Comparison of ENCODE assay signal across 8 mouse cellular contexts in genomic region chr7:28381938-28382337, GRCm38 (mm10). TPM values are rescaled to one million over a fixed set of nuclear protein-coding genes. Genes with fewer than 3 reads are reported as not detected.
DNase-seq lines count a peak whose midpoint lies in the region; ATAC-seq and TF ChIP-seq lines count a peak whose summit lies in the region.

No protein-coding gene starts in this region.

- WGBS in heart, postnatal 0 days = under 1% methylated on average over 20 of the region's 20 CpGs

- peak; percentile 96 for TF ChIP-seq EP300 in heart, postnatal 0 days (IDR thresholded peaks at IDR 0.05; ENCODE audit: low read depth)

- H3K9ac ChIP-seq in heart, postnatal 0 days (replicated peaks; ENCODE audit: low read depth, low read length) = peak overlapping the region; percentile 76

- peak; percentile 76 for ATAC-seq in heart, postnatal 0 days (ENCODE audit: insufficient read depth, low read depth)
- peak; percentile 3 for ATAC-seq in megakaryocyte, adult 5-6 weeks (ENCODE audit: poor library complexity, severe bottlenecking)

- no peak for TF ChIP-seq POLR2A in embryonic fibroblast, embryonic 13.5 days (IDR thresholded peaks at IDR 0.05; ENCODE audit: low read depth, low read length)

- peak; percentile 94 to 96 for DNase-seq in B cell, adult 2 months
- DNase-seq in ZHBTc4 (ENCODE audit: low read depth, low spot score) = peak; percentile 69
- peak; percentile 92 for DNase-seq in heart, postnatal 0 days (ENCODE audit: low spot score)
- DNase-seq in kidney, postnatal 25 days = peak; percentile 91 to 96
- peak; percentile 66 for DNase-seq in right cerebral cortex, postnatal 14 days
- DNase-seq in yolk sac, embryonic 10.5 days (ENCODE audit: low spot score) = peak; percentile 93

- H3K27me3 ChIP-seq in heart, postnatal 0 days (ENCODE audit: control insufficient read depth, insufficient read depth, low read length) = no peaks in the 10 kb centered on the region

- H3K36me3 ChIP-seq in heart, postnatal 0 days (replicated peaks; ENCODE audit: control insufficient read depth, insufficient read depth, low read length) = peaks cover 27% of the 10 kb centered on the region

- H3K9me3 ChIP-seq in heart, postnatal 0 days (replicated peaks; ENCODE audit: control insufficient read depth, low read length) = no peaks in the 10 kb centered on the region

- peaks cover 10% of the 10 kb centered on the region; the same call in 1 of the 2 replicates for H3K4me1 ChIP-seq in embryonic fibroblast, embryonic 13.5 days (ENCODE audit: control insufficient read depth, insufficient read depth, low read length)
- H3K4me1 ChIP-seq in heart, postnatal 0 days (ENCODE audit: control insufficient read depth, insufficient read depth) = peaks cover 48% of the 10 kb centered on the region

- TF ChIP-seq CTCF in embryonic fibroblast, embryonic 13.5 days (IDR thresholded peaks at IDR 0.05; ENCODE audit: borderline replicate concordance, insufficient read depth, low read length) = no peak
- no peak for TF ChIP-seq CTCF in heart, postnatal 0 days (IDR thresholded peaks at IDR 0.05; ENCODE audit: low read depth)

- H3K4me2 ChIP-seq in heart, postnatal 0 days (ENCODE audit: low read depth, low read length) = peak overlapping the region; percentile 81

- H3K4me3 ChIP-seq in embryonic fibroblast, embryonic 13.5 days (ENCODE audit: insufficient read depth, low read length) = peak overlapping the region; percentile 24
- H3K4me3 ChIP-seq in heart, postnatal 0 days (ENCODE audit: low read depth, low read length) = peak overlapping the region; percentile 48

- H3K27ac ChIP-seq in embryonic fibroblast, embryonic 13.5 days (ENCODE audit: insufficient read depth, low read length) = peak overlapping the region; percentile 99
- peak overlapping the region; percentile 100 for H3K27ac ChIP-seq in heart, postnatal 0 days (ENCODE audit: low read depth)

RNA-seq across cellular contexts. Expression of gene Zfp36, which starts 1.9 kb away (rescaled TPM):
- polyA plus RNA-seq in embryonic fibroblast, embryonic 13.5 days (2011; ENCODE audit: insufficient read length, low read depth, missing spikeins) = 23.4 and 27.4 TPM in 2 replicates
- total RNA-seq in heart, postnatal 0 days (2014; rRNA removed; ENCODE audit: low replicate concordance) = 10.8 and 19.2 TPM in 2 replicates
- 12.5 and 13.6 TPM in 2 replicates for polyA plus RNA-seq in heart, postnatal 0 days (2015; fragmentation: Nextera tagmentation; extraction: Ambion mirVana)
- 350 and 368 TPM in 2 replicates for total RNA-seq in megakaryocyte, adult 5-6 weeks (2015)
- 118 and 143 TPM in 2 replicates for total RNA-seq in megakaryocyte, adult 5-6 weeks (2017)

RNA-seq across cellular contexts. Expression of gene Plekhg2, which starts 9.5 kb away (rescaled TPM):
- 66.5 and 68.5 TPM in 2 replicates for polyA plus RNA-seq in embryonic fibroblast, embryonic 13.5 days (2011; ENCODE audit: insufficient read length, low read depth, missing spikeins)
- total RNA-seq in heart, postnatal 0 days (2014; rRNA removed; ENCODE audit: low replicate concordance) = 23.5 and 41.7 TPM in 2 replicates
- polyA plus RNA-seq in heart, postnatal 0 days (2015; fragmentation: Nextera tagmentation; extraction: Ambion mirVana) = 11.8 and 13.7 TPM in 2 replicates
- 11.5 and 15.2 TPM in 2 replicates for total RNA-seq in megakaryocyte, adult 5-6 weeks (2015)
- 6.1 and 6.3 TPM in 2 replicates for total RNA-seq in megakaryocyte, adult 5-6 weeks (2017)

RNA-seq across cellular contexts. Expression of gene Med29, which starts 10.6 kb away (rescaled TPM):
- polyA plus RNA-seq in embryonic fibroblast, embryonic 13.5 days (2011; ENCODE audit: insufficient read length, low read depth, missing spikeins) = 18.2 and 19.4 TPM in 2 replicates
- 42.1 and 51.4 TPM in 2 replicates for total RNA-seq in heart, postnatal 0 days (2014; rRNA removed; ENCODE audit: low replicate concordance)
- 44.1 and 45.8 TPM in 2 replicates for polyA plus RNA-seq in heart, postnatal 0 days (2015; fragmentation: Nextera tagmentation; extraction: Ambion mirVana)
- 14.7 and 15.4 TPM in 2 replicates for total RNA-seq in megakaryocyte, adult 5-6 weeks (2015)
- 9.0 and 9.4 TPM in 2 replicates for total RNA-seq in megakaryocyte, adult 5-6 weeks (2017)

RNA-seq across cellular contexts. Expression of gene Paf1, which starts 10.8 kb away (rescaled TPM):
- 73.5 and 82.5 TPM in 2 replicates for polyA plus RNA-seq in embryonic fibroblast, embryonic 13.5 days (2011; ENCODE audit: insufficient read length, low read depth, missing spikeins)
- total RNA-seq in heart, postnatal 0 days (2014; rRNA removed; ENCODE audit: low replicate concordance) = 29.8 and 66.1 TPM in 2 replicates
- 54.2 and 56.5 TPM in 2 replicates for polyA plus RNA-seq in heart, postnatal 0 days (2015; fragmentation: Nextera tagmentation; extraction: Ambion mirVana)
- total RNA-seq in megakaryocyte, adult 5-6 weeks (2015) = 42.1 and 46.8 TPM in 2 replicates
- total RNA-seq in megakaryocyte, adult 5-6 weeks (2017) = 129 and 153 TPM in 2 replicates

RNA-seq across cellular contexts. Expression of gene Rps16, which starts 31.5 kb away (rescaled TPM):
- 997 and 1,079 TPM in 2 replicates for polyA plus RNA-seq in embryonic fibroblast, embryonic 13.5 days (2011; ENCODE audit: insufficient read length, low read depth, missing spikeins)
- 145 and 161 TPM in 2 replicates for total RNA-seq in heart, postnatal 0 days (2014; rRNA removed; ENCODE audit: low replicate concordance)
- 481 and 513 TPM in 2 replicates for polyA plus RNA-seq in heart, postnatal 0 days (2015; fragmentation: Nextera tagmentation; extraction: Ambion mirVana)
- total RNA-seq in megakaryocyte, adult 5-6 weeks (2015) = 2,258 and 2,353 TPM in 2 replicates
- total RNA-seq in megakaryocyte, adult 5-6 weeks (2017) = 250 and 448 TPM in 2 replicates

Comparison
In these comparisons a context has a peak if more than half of its experiments do, and no peak if none do; other contexts are left out.
1. Peak in every context shown above with its lines: DNase-seq, ATAC-seq, H3K4me3 ChIP-seq and H3K27ac ChIP-seq.